Mouse (Mus musculus) limb, embryonic 12.5 days (tissue): ENCODE data around the gene Mthfr. TPM values are rescaled to one million over a fixed set of nuclear protein-coding genes. Genes with fewer than 3 reads are reported as not detected.

ENCODE experiments used
- ATAC-seq: fragments of 200-750 bp; cut with Nextera tagmentation; 2 replicates; pipeline ENCODE4 v1.8.0; 2017; ENCODE audit warnings: low read depth, moderate TSS enrichment; ENCODE audit not compliant: insufficient number of reproducible peaks, insufficient read depth, low FRiP score, low TSS enrichment
- H3K27ac ChIP-seq: fragments of 300-500 bp; sonication (generic); 2 replicates; pipeline ENCODE4 v1.5.1; 2016; ENCODE audit warnings: mild to moderate bottlenecking, moderate library complexity
- H3K27me3 ChIP-seq: fragments of 300-500 bp; sonication (generic); 2 replicates; pipeline ENCODE4 v1.6.1; 2016; ENCODE audit warnings: mild to moderate bottlenecking, moderate library complexity
- H3K36me3 ChIP-seq: fragments of 300-500 bp; sonication (generic); 2 replicates; pipeline ENCODE4 v1.6.1; 2016; ENCODE audit warnings: mild to moderate bottlenecking, moderate library complexity
- H3K4me1 ChIP-seq: fragments of 300-500 bp; sonication (generic); replicated peaks from 2 replicates; pipeline ENCODE4 v1.6.1; 2016
- H3K4me2 ChIP-seq: fragments of 300-500 bp; sonication (generic); 2 replicates; pipeline ENCODE4 v1.6.1; 2016; ENCODE audit warnings: mild to moderate bottlenecking, moderate library complexity
- H3K4me3 ChIP-seq: fragments of 300-500 bp; sonication (generic); replicated peaks from 2 replicates; pipeline ENCODE4 v1.5.1; 2016; ENCODE audit warnings: mild to moderate bottlenecking
- H3K9ac ChIP-seq: fragments of 300-500 bp; sonication (generic); replicated peaks from 2 replicates; pipeline ENCODE4 v1.6.1; 2016; ENCODE audit warnings: mild to moderate bottlenecking, moderate library complexity
- H3K9me3 ChIP-seq: fragments of 300-500 bp; sonication (generic); 2 replicates; pipeline ENCODE4 v1.6.1; 2016; ENCODE audit warnings: mild to moderate bottlenecking, moderate library complexity
- WGBS: fragments of 180-500 bp; shearing (Covaris S2); methylation state at CpG from one replicate; pipeline ENCODE4 v1.1.7; 2016; 5-methylcytosine and 5-hydroxymethylcytosine counted together
- polyA plus RNA-seq: library from polyadenylated mRNA; unstranded; fragments of >200 nt; fragmentation: Nextera tagmentation; extraction: Ambion mirVana; gene quantifications from 2 replicates; pipeline ENCODE4 v1.2.1, GENCODE M21; 2016

The Mthfr gene
- polyA plus RNA-seq, 1 experiment from 2014 or later: 27.3 TPM

- Histone ChIP-seq H3K9ac (no peak overlapping the region), H3K36me3 (peaks cover 90% of the 10 kb centered on the region), H3K27ac (no peak overlapping the region), H3K9me3 (no peaks in the 10 kb centered on the region), H3K27me3 (no peaks in the 10 kb centered on the region), H3K4me3 (no peak overlapping the region), H3K4me1 (no peaks in the 10 kb centered on the region), H3K4me2 (no peak overlapping the region)
- no peak; the same call in 1 of the 2 replicates for ATAC-seq
- 91% methylated on average over 21 of the region's 21 CpGs for WGBS
Measured at GRCm38 (mm10) chr4:148054961-148055695, 16.3 kb downstream of the Mthfr start.

GRCm38 (mm10) chr4:148056246-148056645 is 17.4 kb downstream of the Mthfr start:
- ATAC-seq: no peak
- 77% methylated on average over 7 of the region's 7 CpGs for WGBS
- no peaks in the 10 kb centered on the region for H3K9me3 ChIP-seq
- H3K36me3 ChIP-seq: peaks cover 79% of the 10 kb centered on the region
- no peaks in the 10 kb centered on the region for H3K4me1 ChIP-seq
- no peaks in the 10 kb centered on the region for H3K27me3 ChIP-seq
- 0 out of 2 replicates have a peak overlapping the region, but pooled peaks have one; percentile 5 for H3K9ac ChIP-seq
- H3K27ac ChIP-seq: no peak overlapping the region
- H3K4me2 ChIP-seq: no peak overlapping the region
- no peak overlapping the region for H3K4me3 ChIP-seq

- Histone ChIP-seq H3K4me3 (no peak overlapping the region), H3K9me3 (no peaks in the 10 kb centered on the region), H3K9ac (no peak overlapping the region), H3K4me2 (no peak overlapping the region), H3K27ac (no peak overlapping the region), H3K36me3 (peaks cover 73% of the 10 kb centered on the region), H3K4me1 (no peaks in the 10 kb centered on the region), H3K27me3 (no peaks in the 10 kb centered on the region)
- 86% methylated on average over 4 of the region's 4 CpGs for WGBS
- no peak for ATAC-seq
Measured at GRCm38 (mm10) chr4:148056801-148057200, 17.9 kb downstream of the Mthfr start.

GRCm38 (mm10) chr4:148057661-148058209 is 18.9 kb downstream of the Mthfr start:
- Histone ChIP-seq H3K9ac (no peak overlapping the region), H3K36me3 (peaks cover 64% of the 10 kb centered on the region), H3K27me3 (no peaks in the 10 kb centered on the region), H3K4me1 (no peaks in the 10 kb centered on the region), H3K4me2 (no peak overlapping the region), H3K4me3 (no peak overlapping the region), H3K9me3 (no peaks in the 10 kb centered on the region), H3K27ac (no peak overlapping the region)
- WGBS: 69% methylated on average over 5 of the region's 5 CpGs
- no peak for ATAC-seq

GRCm38 (mm10) chr4:148058218-148058819 is 19.4 kb downstream of the Mthfr start:
- Histone ChIP-seq H3K4me1 (no peaks in the 10 kb centered on the region), H3K9me3 (no peaks in the 10 kb centered on the region), H3K36me3 (peaks cover 58% of the 10 kb centered on the region), H3K4me3 (no peak overlapping the region), H3K9ac (no peak overlapping the region), H3K4me2 (no peak overlapping the region), H3K27ac (no peak overlapping the region), H3K27me3 (no peaks in the 10 kb centered on the region)
- WGBS: 91% methylated on average over 9 of the region's 9 CpGs
- no peak for ATAC-seq

GRCm38 (mm10) chr4:148058993-148059392 is 20.1 kb downstream of the Mthfr start:
- Histone ChIP-seq H3K4me1 (no peaks in the 10 kb centered on the region), H3K36me3 (peaks cover 51% of the 10 kb centered on the region), H3K27me3 (no peaks in the 10 kb centered on the region), H3K9me3 (no peaks in the 10 kb centered on the region), H3K9ac (no peak overlapping the region), H3K4me2 (no peak overlapping the region), H3K4me3 (no peak overlapping the region), H3K27ac (no peak overlapping the region)
- WGBS: 92% methylated on average over 6 of the region's 6 CpGs
- no peak for ATAC-seq

GRCm38 (mm10) chr4:148060120-148061085 is 21.5 kb downstream of the Mthfr start:
- Histone ChIP-seq H3K4me2 (no peak overlapping the region), H3K9me3 (no peaks in the 10 kb centered on the region), H3K36me3 (peaks cover 38% of the 10 kb centered on the region), H3K27ac (no peak overlapping the region), H3K4me3 (no peak overlapping the region), H3K4me1 (no peaks in the 10 kb centered on the region), H3K27me3 (no peaks in the 10 kb centered on the region), H3K9ac (no peak overlapping the region)
- 52% methylated on average over 13 of the region's 13 CpGs for WGBS
- ATAC-seq: peak; percentile 54; the same call in 1 of the 2 replicates

- Histone ChIP-seq H3K27ac (no peak overlapping the region), H3K4me1 (0 out of 2 replicates have a peak, but pooled peaks cover 2% of the 10 kb centered on the region), H3K4me2 (no peak overlapping the region), H3K9me3 (no peaks in the 10 kb centered on the region), H3K9ac (no peak overlapping the region), H3K4me3 (no peak overlapping the region), H3K27me3 (no peaks in the 10 kb centered on the region), H3K36me3 (peaks cover 32% of the 10 kb centered on the region)
- WGBS: 95% methylated on average over 9 of the region's 9 CpGs
- ATAC-seq: no peak
Measured at GRCm38 (mm10) chr4:148061086-148061480, 22.2 kb downstream of the Mthfr start.

GRCm38 (mm10) chr4:148065702-148066400 is 27.0 kb downstream of the Mthfr start:
- no peaks in the 10 kb centered on the region for H3K9me3 ChIP-seq
- ATAC-seq: no peak
- no peak overlapping the region for H3K9ac ChIP-seq
- H3K36me3 ChIP-seq: no peaks in the 10 kb centered on the region
- H3K27me3 ChIP-seq: no peaks in the 10 kb centered on the region
- 45% methylated on average over 6 of the region's 6 CpGs for WGBS
- H3K4me1 ChIP-seq: 0 out of 2 replicates have a peak, but pooled peaks cover 10% of the 10 kb centered on the region
- no peak overlapping the region for H3K4me3 ChIP-seq
- H3K4me2 ChIP-seq: no peak overlapping the region
- no peak overlapping the region for H3K27ac ChIP-seq

- no peaks in the 10 kb centered on the region for H3K27me3 ChIP-seq
- 0 out of 2 replicates have a peak, but pooled peaks cover 15% of the 10 kb centered on the region for H3K4me1 ChIP-seq
- H3K27ac ChIP-seq: no peak overlapping the region
- WGBS: 71% methylated on average over 9 of the region's 9 CpGs
- no peaks in the 10 kb centered on the region for H3K9me3 ChIP-seq
- no peak overlapping the region for H3K4me2 ChIP-seq
- H3K9ac ChIP-seq: no peak overlapping the region
- ATAC-seq: no peak
- no peaks in the 10 kb centered on the region for H3K36me3 ChIP-seq
- H3K4me3 ChIP-seq: no peak overlapping the region
Measured at GRCm38 (mm10) chr4:148066401-148066744, 27.5 kb downstream of the Mthfr start.
